Mouse (Mus musculus): ENCODE results near the gene Dnah3.

DNA sequence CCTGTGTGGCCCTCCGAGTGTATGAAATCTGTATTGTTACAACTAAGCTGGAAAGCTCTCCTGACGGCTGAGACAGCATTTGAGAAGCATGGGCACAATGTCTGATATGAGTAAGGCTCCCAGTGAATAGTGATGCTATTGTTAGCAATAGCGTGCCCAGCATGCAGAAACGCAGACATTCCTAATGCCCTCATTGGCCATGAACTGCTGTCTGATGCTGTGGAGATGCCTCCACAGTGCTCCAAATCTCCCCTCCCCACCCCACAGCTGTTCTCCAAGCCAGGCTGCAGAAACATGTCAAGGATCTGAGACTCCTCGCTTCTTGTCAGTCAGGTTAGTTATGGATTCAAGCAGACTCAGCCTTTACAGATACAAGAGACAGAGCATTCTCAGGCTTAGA lies 58.7 kb downstream of the Dnah3 start:
- TF ChIP-seq CTCF (IDR thresholded peaks at IDR 0.05; ENCODE audit: insufficient read depth, low read depth, low read length) (no peak), POLR2A (IDR thresholded peaks at IDR 0.05; ENCODE audit: insufficient read depth, low read depth, low read length) (no peak)

Data from olfactory bulb, adult 2 months (tissue).